Mouse (Mus musculus) stomach, postnatal 0 days (tissue): ENCODE measurements around the gene Pxmp2.

Source experiments
- CTCF ChIP-seq: IDR thresholded peaks from 2 replicates; pipeline ENCODE4 v1.5.1; 2016; ENCODE audit warnings: antibody characterized with exemption, low read depth, mild to moderate bottlenecking, moderate library complexity
- EP300 ChIP-seq: optimal IDR thresholded peaks from 2 replicates; pipeline ENCODE3; 2016; ENCODE audit warnings: antibody characterized with exemption

- TF ChIP-seq CTCF (peak; percentile 68), EP300 (no peak)
These were observed 1.4 kb downstream of the Pxmp2 start for GRCm38 (mm10) chr5:110284536-110284935.
